Mouse (Mus musculus): ENCODE results near the gene Olfr1290. TPM values are rescaled to one million over a fixed set of nuclear protein-coding genes. Genes with fewer than 3 reads are reported as not detected.

The Olfr1290 gene
- polyA plus RNA-seq, 1 experiment from 2014 or later, result not detected

GRCm38 (mm10) chr2:111473801-111474200 is 19.8 kb downstream of the Olfr1290 start, which contains the start of gene Olfr1288:
TSS of gene Olfr1288 (plus strand) at chr2:111474101.
- Histone ChIP-seq H3K4me3 (ENCODE audit: low read depth, low read length) (no peak within 1 kb of the TSS), H3K27me3 (replicated peaks; ENCODE audit: control insufficient read depth, insufficient read depth, low read length) (no peaks in the 10 kb centered on the region), H3K36me3 (ENCODE audit: control insufficient read depth, insufficient read depth) (no peaks in the 10 kb centered on the region), H3K27ac (ENCODE audit: low read depth, low read length) (no peak within 1 kb of the TSS), H3K4me2 (replicated peaks; ENCODE audit: low read depth) (no peak within 1 kb of the TSS), H3K9me3 (ENCODE audit: control insufficient read depth) (no peaks in the 10 kb centered on the region), H3K9ac (ENCODE audit: low read depth, low read length) (no peak within 1 kb of the TSS), H3K4me1 (replicated peaks; ENCODE audit: control insufficient read depth, insufficient read depth, low read length) (no peaks in the 10 kb centered on the region)
- ATAC-seq, result no peak
- 90% methylated on average over 1 of the region's 1 CpGs for WGBS
- no peak for TF ChIP-seq CTCF (IDR thresholded peaks at IDR 0.05; ENCODE audit: low read depth)

- Histone ChIP-seq H3K27me3 (replicated peaks; ENCODE audit: control insufficient read depth, insufficient read depth, low read length) (no peaks in the 10 kb centered on the region), H3K4me2 (replicated peaks; ENCODE audit: low read depth) (no peak within 1 kb of the TSS), H3K27ac (ENCODE audit: low read depth, low read length) (no peak within 1 kb of the TSS), H3K9ac (ENCODE audit: low read depth, low read length) (no peak within 1 kb of the TSS), H3K9me3 (ENCODE audit: control insufficient read depth) (0 out of 2 replicates have a peak, but pooled peaks cover 4% of the 10 kb centered on the region), H3K4me1 (replicated peaks; ENCODE audit: control insufficient read depth, insufficient read depth, low read length) (no peaks in the 10 kb centered on the region), H3K4me3 (ENCODE audit: low read depth, low read length) (no peak within 1 kb of the TSS), H3K36me3 (ENCODE audit: control insufficient read depth, insufficient read depth) (no peaks in the 10 kb centered on the region)
- no peak for ATAC-seq
- WGBS, result 62% methylated on average over 1 of the region's 1 CpGs
- no peak for TF ChIP-seq CTCF (IDR thresholded peaks at IDR 0.05; ENCODE audit: low read depth)
These were observed 44.8 kb downstream of the Olfr1290 start, which contains the start of gene Olfr1287 for GRCm38 (mm10) chr2:111448842-111449241. TSS of gene Olfr1287 (plus strand) at chr2:111449142.

Other genes with a start within 250 kb of the Olfr1290 start
- gene Olfr1276, start 239.3 kb downstream of the Olfr1290 start, polyA plus RNA-seq (2015; fragmentation: Nextera tagmentation; extraction: Ambion mirVana), result not detected in 2 replicates
- gene Olfr1277, start 219.7 kb downstream of the Olfr1290 start, polyA plus RNA-seq (2015; fragmentation: Nextera tagmentation; extraction: Ambion mirVana), result not detected in 2 replicates
- not detected in 2 replicates for gene Olfr1278, start 203.7 kb downstream of the Olfr1290 start, polyA plus RNA-seq (2015; fragmentation: Nextera tagmentation; extraction: Ambion mirVana)
- gene Olfr1279, start 193.2 kb downstream of the Olfr1290 start, polyA plus RNA-seq (2015; fragmentation: Nextera tagmentation; extraction: Ambion mirVana), result not detected in 2 replicates
- gene Olfr1280, start 179.8 kb downstream of the Olfr1290 start, polyA plus RNA-seq (2015; fragmentation: Nextera tagmentation; extraction: Ambion mirVana), result not detected in 2 replicates
- not detected in 2 replicates for gene Olfr1281, start 167.3 kb downstream of the Olfr1290 start, polyA plus RNA-seq (2015; fragmentation: Nextera tagmentation; extraction: Ambion mirVana)
- gene Olfr1282, start 157.8 kb downstream of the Olfr1290 start, polyA plus RNA-seq (2015; fragmentation: Nextera tagmentation; extraction: Ambion mirVana), result not detected in 2 replicates
- not detected in 2 replicates for gene Olfr1283, start 127.0 kb downstream of the Olfr1290 start, polyA plus RNA-seq (2015; fragmentation: Nextera tagmentation; extraction: Ambion mirVana)
- not detected in 2 replicates for gene Olfr1284, start 118.3 kb downstream of the Olfr1290 start, polyA plus RNA-seq (2015; fragmentation: Nextera tagmentation; extraction: Ambion mirVana)
- gene Olfr1286, start 70.7 kb downstream of the Olfr1290 start, polyA plus RNA-seq (2015; fragmentation: Nextera tagmentation; extraction: Ambion mirVana), result not detected in 2 replicates
- gene Olfr1287, start 44.7 kb downstream of the Olfr1290 start, polyA plus RNA-seq (2015; fragmentation: Nextera tagmentation; extraction: Ambion mirVana), result not detected in 2 replicates
- gene Olfr1288, start 19.7 kb downstream of the Olfr1290 start, polyA plus RNA-seq (2015; fragmentation: Nextera tagmentation; extraction: Ambion mirVana), result not detected in 2 replicates
- not detected in 2 replicates for gene Olfr1289, start 13.0 kb downstream of the Olfr1290 start, polyA plus RNA-seq (2015; fragmentation: Nextera tagmentation; extraction: Ambion mirVana)
- gene Olfr1291-ps1, start 3.4 kb upstream of the Olfr1290 start, polyA plus RNA-seq (2015; fragmentation: Nextera tagmentation; extraction: Ambion mirVana), result not detected in 2 replicates
- not detected in 2 replicates for gene Olfr1293-ps, start 31.4 kb upstream of the Olfr1290 start, polyA plus RNA-seq (2015; fragmentation: Nextera tagmentation; extraction: Ambion mirVana)
- not detected in 2 replicates for gene Olfr1294, start 46.5 kb upstream of the Olfr1290 start, polyA plus RNA-seq (2015; fragmentation: Nextera tagmentation; extraction: Ambion mirVana)
- not detected in 2 replicates for gene Olfr1295, start 75.9 kb upstream of the Olfr1290 start, polyA plus RNA-seq (2015; fragmentation: Nextera tagmentation; extraction: Ambion mirVana)
- not detected in 2 replicates for gene Olfr1297, start 132.7 kb upstream of the Olfr1290 start, polyA plus RNA-seq (2015; fragmentation: Nextera tagmentation; extraction: Ambion mirVana)
- gene Olfr1298, start 155.4 kb upstream of the Olfr1290 start, polyA plus RNA-seq (2015; fragmentation: Nextera tagmentation; extraction: Ambion mirVana), result not detected in 2 replicates
- not detected in 2 replicates for gene Olfr1299, start 167.6 kb upstream of the Olfr1290 start, polyA plus RNA-seq (2015; fragmentation: Nextera tagmentation; extraction: Ambion mirVana)

Measured in intestine, postnatal 0 days (tissue).